Mouse (Mus musculus): ENCODE measurements around the gene Pcbp1.

DNA sequence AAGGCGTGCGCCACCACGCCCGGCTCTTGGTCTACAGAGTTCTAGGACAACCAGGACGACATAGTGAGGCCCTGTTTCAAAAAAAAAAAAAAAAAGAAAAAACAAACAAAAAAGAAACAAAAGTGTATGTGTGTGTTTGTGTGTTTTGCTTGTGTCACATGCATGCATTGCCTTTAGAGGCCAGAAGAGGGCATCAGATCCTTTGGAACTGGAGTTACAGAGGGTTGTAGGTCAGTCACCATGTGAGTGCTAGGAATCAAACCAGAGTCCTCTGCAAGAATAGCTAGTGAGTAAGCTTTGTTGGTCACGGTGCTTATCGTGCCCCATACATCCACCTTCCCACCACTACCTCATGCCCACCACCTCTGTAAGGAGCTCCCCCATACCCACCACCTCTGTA lies 31.4 kb downstream of the Pcbp1 start:
- peak; percentile 37 for TF ChIP-seq CTCF (conservative IDR thresholded peaks at IDR 0.05; ENCODE audit: low read length)
- no peak for TF ChIP-seq NANOG (IDR thresholded peaks at IDR 0.05; ENCODE audit: borderline replicate concordance, low read length)

All from E14TG2a.4 (cell line).